Mouse (Mus musculus): Measurements from ENCODE around the gene Slc43a1.

Gene Slc43a1

GRCm38 (mm10) chr2:84831666-84832391, 6.8 kb upstream of the Slc43a1 start:
- peak; percentile 81 for DNase-seq (ENCODE audit: low read depth, low spot score)

GRCm38 (mm10) chr2:84837107-84837506, 1.5 kb upstream of the Slc43a1 start:
- no peak for DNase-seq (ENCODE audit: low read depth, low spot score)

GRCm38 (mm10) chr2:84837817-84838592, 645 bp upstream of the Slc43a1 start:
- no peak for DNase-seq (ENCODE audit: low read depth, low spot score)

DNA sequence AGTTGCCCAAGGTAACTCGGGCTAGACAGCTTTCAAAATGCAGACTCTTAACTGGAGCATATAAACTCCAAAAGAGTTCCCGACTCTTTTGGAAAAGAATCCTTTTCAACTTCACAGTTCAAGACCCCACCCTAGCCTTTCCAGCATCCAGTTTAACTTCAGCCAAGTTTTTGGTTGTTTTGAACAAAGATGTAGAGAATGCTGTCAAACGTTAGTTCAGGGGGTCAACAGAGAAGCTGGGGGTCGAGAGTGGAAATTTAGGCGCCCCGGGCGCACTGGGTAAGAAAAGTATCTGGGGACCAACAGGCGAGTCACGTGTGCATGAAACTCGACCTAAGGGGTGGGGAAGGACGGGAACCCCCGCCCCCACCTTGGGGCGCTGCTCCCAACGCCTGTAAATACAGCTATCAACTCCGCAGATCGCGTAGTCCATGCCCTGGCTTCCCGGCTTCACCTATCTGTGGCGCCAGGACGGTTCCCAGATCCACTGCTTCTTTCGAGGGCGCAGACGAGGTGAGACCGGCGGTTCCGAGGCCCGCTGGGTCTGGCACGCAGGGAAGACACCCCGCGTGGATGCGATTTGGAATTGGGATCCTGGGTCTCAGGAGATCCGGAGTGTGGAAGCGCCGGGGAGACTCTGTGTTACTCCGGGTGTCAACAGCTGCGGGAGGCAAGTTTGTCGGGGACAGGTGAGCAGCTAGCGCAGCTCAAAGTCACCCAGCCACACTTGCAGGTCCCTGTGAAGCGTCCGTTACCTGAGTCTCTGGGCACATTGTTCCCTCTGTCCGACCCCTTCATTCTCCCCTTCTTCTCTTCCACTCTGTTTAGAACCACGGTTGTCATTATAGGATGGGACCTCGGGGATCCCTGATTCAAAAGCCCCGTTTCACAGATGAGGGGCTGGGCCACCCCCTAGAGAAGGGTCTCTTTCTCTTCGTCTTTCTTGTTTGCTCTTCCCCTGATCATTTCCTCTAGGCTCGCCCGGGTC, 637 bp downstream of the Slc43a1 start:
- no peak for DNase-seq (ENCODE audit: low read depth, low spot score)

DNA sequence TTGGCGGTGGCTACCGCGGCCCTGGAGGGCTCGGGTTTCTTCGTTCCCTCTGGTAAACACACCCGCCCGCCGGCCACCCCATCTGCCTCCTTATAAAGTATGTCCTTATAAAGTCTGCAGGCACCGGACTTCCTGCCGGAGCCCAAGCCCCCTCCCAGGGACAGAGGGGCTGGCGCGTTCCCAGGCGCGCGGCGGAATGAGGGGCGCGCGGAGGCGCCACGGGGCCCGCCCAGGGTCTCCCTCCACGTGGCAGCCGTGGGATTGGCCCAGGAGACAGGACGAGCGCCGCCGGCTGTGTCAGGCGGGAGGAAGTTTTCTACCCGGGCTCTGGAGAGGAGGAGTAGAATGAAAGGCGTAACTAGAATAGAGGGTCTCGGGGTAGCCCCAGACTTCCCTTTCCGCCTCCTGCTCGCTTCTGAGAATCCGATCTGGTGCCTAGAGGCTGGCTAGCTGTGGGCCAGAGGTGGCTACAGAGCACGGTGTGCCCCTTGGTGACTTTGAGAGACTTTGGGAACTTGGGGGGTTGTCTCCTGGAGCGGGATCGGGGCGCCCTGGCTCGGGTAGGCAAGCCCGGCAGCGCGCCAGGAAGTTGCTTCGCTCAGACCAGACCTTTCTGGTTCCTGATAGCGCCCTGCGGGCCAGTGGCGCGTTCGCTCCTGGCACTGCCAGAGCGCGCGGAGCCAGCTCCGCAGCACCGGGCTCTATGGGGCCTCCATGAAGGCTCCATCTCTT, 1.5 kb downstream of the Slc43a1 start:
- no peak for DNase-seq (ENCODE audit: low read depth, low spot score)

DNA sequence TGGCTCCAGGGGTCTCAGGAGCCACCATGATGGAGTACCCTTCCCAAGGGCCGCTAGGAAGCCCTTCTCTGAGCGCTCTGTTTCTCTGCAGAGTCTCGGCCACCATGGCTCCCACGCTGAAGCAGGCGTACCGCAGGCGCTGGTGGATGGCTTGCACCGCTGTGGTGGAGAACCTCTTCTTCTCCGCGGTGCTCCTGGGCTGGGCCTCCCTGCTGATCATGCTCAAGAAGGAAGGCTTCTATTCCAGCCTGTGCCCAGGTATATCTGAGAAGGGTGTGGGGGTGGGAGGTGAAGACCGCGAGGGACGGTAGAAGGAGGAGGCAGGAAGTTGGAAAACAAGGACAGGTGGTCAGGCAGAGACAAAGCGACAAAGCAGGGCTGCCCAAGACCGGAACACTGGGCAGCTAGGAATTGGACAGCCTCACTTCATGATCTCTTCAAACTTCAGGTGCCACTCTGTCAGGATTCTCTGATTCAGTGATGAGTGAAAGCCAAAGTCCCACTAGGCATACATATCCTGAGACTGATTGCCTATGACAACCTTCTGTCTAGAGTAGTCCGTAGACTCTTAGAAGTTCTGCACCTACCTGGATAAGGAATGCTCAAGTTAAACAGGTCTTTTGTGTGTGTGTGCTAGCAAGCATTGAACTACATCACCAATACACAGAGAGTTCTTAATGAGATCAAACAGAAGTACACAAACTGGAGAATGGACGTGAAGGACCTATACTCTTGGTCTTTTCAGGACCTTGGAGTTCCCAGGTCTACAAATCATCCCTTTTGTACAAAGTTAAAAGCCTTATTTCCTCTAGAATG, 2.3 kb downstream of the Slc43a1 start:
- DNase-seq (ENCODE audit: low read depth, low spot score), result no peak

- no peak for DNase-seq (ENCODE audit: low read depth, low spot score)
Measured at GRCm38 (mm10) chr2:84841905-84842304, 3.3 kb downstream of the Slc43a1 start.

DNA sequence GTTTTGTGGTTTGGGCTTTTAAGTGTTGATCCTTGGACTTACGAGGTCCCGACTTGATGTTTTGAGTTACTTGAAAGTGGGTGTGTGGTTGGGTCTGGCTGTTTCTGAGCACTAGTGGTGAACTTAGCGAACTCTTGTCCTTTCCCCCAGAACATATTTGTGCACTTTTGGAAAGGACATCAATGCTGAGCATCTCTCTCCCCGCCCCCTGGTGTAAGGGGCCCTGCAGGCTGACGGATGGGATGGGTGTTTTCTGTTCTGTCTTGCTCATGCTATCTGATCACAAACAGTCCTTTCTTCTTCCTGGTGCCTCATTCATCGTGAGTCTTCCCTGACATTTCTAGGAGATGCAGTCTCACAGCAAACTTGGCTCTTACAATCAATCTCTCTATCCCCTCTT, 5.0 kb downstream of the Slc43a1 start:
- no peak for DNase-seq (ENCODE audit: low read depth, low spot score)

GRCm38 (mm10) chr2:84845226-84845625, 6.6 kb downstream of the Slc43a1 start:
- no peak for DNase-seq (ENCODE audit: low read depth, low spot score)

- DNase-seq (ENCODE audit: low read depth, low spot score), result no peak
Measured at GRCm38 (mm10) chr2:84850407-84851129, 11.9 kb downstream of the Slc43a1 start.

GRCm38 (mm10) chr2:84851130-84852040, 12.7 kb downstream of the Slc43a1 start:
- DNase-seq (ENCODE audit: low read depth, low spot score), result no peak

- DNase-seq (ENCODE audit: low read depth, low spot score), result no peak
Measured at GRCm38 (mm10) chr2:84855732-84856131, 17.1 kb downstream of the Slc43a1 start.

DNA sequence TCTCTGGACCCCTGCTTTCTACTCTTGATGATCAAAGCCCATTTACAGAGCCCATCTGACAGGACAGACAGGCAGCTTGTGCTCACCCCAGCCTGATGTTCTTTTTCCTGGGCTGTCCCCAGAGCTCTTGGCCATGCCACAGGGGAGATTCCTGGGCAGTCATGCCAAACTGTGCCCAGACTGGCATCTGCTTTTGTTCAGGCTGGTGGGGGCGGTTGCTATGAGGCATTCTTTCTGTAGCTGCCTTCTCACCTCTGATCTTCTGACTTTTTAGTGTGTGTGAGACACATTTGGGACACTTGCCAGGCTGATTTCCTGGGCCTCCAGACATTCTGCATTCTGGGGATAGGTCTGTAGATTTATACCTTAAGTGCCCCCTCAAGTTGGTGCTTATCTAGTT, 19.9 kb downstream of the Slc43a1 start:
- DNase-seq (ENCODE audit: low read depth, low spot score), result no peak

- no peak for DNase-seq (ENCODE audit: low read depth, low spot score)
Measured at GRCm38 (mm10) chr2:84859991-84860780, 21.5 kb downstream of the Slc43a1 start.

DNA sequence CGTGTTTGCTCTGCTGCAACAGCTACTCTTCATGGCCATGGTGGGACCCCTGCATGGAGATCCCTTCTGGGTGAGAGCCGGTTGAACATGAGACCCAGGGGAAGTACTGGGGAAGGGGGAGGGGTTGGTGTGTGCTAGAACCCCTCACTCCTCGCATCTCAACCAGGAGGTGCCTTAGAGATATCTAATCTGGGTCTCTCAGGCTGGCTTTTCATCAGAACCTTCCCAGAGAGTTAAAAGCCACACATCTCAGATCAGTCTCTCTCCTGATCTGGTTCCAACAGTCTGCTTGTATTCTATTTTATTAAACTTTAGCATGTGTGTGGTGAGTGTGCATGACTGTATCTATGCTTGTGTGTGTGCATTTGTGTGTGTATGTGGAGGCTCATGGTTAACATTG, 22.8 kb downstream of the Slc43a1 start:
- no peak for DNase-seq (ENCODE audit: low read depth, low spot score)

DNA sequence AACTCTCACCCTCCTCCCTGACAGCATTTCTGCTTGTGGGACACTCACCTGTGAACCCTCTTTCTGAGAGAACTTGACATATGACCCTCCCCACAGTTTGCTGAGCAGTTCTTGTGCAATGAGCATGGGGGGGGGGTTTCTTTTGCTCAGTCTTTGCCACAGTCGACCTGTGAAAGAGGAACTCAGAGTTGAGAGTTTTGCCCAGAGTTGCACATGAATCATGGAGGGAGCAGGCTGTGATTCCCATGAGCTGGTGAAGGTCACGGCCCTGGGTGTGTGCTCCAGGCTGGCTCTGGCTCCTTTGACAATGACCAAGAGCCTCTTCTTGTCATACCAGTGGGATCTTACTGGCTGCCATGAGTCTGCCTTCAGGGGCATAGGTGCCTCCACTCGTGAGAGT, 23.6 kb downstream of the Slc43a1 start:
- DNase-seq (ENCODE audit: low read depth, low spot score), result no peak

- no peak for DNase-seq (ENCODE audit: low read depth, low spot score)
Measured at GRCm38 (mm10) chr2:84865616-84866571, 27.2 kb downstream of the Slc43a1 start.

Data from telencephalon, adult 2 months (tissue).